Mouse (Mus musculus) left cerebral cortex, adult 8-10 months (tissue): ENCODE measurements at regions not wholly inside any gene's neighbourhood (a gene's known extent, or its start where the extent isn't known, plus 50 kb on each side); places are given as distances from the start of the nearest gene placed in this dataset.

Experiments used
- DNase-seq, 2 experiments: peaks; one replicate each; pipeline ENCODE4 v3.0.0; 2022; ENCODE audit warnings: low spot score in 2 of 2

DNA sequence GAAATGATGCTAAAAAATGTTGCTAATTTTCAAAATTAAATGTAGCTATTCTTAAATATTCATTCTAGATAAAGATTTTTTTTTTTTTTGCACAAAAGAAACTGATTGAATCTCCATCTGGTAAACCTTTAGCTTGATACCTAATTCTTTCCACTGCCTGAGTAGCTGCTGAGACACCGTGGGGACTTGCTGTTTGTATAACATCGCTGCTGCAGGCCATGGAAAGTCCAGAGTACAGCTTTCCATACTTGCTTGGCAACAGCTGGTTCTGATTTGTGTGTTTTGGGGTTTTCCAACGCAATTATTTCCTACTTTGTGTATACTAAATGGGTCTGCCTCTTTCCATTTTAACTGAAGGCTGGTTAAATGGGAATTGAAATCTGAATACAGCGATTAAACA, 689.7 kb downstream of the Hdgfl1 start:
- DNase-seq = no peak

DNA sequence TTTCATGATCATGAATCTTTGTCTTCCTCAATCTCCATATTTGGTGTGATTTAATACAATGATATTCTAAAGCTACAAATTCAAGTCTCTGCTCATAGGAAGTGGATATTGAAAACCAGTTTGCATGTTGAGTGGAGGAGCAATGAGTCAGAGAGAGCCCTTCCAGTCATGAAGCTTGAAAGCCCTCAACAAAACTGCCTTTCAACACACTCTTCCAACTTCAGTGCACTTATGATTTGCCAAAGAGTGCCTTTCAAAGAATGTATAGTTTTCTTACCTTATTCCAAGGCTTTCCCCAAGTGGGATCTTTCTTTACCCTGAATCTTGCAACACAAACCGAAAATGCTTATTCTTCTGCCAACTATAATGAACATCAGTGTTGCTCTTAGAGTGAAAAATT, 690.6 kb downstream of the Hdgfl1 start:
- DNase-seq = no peak

DNA sequence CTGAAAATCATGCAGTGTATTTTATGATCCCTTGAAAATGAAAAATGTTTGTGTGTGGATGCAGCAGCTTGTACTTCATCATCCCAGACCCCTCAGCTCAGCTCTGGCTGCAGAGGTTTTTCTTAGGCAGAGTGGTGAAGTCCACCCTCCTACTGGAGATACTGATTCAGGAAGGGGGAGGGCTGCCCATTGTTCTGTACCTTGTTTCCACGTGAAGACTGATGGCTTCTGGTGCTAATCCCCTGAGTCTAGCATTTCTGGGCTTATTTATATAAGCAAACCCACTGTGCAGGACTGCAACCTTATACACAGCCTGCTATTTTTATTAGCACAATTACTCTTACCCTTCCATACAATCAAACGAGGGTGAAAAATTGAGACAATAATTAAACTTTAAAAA, 708.6 kb downstream of the Hdgfl1 start:
- no peak for DNase-seq

DNA sequence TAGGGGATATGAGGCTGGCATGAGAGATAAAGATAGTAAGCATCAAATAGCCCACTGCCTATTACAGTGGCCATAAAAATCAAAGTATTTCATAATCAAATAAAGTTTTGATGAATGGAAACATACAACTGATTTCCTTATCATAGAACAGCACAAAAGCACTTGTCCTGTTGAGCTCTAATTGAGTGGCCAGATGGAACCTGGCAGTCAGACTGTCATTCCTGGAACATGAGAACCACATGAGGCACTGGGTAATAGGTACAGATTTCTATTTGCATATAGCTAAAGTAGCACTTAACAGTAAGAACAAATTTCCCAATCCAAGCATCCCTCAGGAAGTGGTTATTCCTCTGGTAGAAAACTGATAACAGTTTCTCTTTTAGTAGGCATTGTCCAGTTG, 732.3 kb downstream of the Hdgfl1 start:
- DNase-seq = no peak

DNA sequence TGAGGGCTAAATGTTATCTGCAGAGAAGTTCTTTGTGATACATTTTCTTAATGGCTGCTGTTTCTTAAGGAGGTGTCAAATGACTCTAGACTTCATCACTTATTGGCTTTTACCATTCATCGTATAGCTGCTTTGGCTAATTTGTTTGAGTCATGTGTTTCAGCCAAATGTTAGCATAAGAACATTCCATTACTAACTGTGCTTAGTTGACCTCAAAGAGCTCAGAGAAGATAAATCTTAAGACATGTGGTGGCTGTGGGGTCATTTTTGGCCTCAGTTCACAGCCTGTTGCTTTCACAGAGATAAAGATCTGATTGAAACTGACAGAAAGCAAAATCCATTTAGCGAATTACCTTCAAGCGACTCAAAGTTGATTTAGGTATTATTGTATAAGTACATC, 743.6 kb downstream of the Hdgfl1 start:
- no peak for DNase-seq

DNA sequence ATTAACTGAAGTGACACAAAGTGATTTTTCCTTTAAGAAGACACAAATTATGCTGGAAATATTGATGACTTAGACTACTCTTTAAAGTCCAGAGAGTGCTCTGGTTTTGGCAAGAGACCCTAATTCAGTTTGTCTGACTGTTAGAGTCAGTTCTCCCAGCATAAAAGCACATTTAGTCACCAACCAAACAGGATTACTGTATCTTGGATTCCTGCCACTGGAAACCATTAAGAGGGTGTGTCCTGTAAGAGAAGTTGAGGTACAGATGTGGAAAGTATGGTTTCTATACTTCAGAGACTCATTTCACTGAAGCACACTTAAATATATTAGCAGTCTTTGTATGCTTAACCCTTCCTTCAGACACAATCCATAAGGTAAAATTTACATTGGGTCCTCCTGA, 745.3 kb downstream of the Hdgfl1 start:
- DNase-seq = no peak

DNA sequence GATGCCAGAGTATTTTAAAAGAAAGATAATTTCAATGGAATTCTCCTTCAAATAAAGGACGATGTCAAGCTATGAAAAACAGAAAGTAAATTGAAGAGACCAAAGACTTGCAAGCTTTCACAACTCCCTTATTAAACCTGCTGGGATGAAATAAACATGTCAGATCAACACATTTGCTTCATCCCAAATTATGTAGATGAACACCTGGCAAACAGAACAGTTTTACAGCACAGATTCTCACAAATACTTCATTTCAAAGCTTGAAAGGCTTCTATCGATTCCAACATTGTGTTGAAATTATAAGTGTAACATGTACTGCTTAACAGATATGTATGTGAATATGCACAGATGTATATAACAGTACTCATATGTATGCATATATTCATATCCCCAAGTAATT, 749.5 kb downstream of the Hdgfl1 start:
- DNase-seq = no peak

DNA sequence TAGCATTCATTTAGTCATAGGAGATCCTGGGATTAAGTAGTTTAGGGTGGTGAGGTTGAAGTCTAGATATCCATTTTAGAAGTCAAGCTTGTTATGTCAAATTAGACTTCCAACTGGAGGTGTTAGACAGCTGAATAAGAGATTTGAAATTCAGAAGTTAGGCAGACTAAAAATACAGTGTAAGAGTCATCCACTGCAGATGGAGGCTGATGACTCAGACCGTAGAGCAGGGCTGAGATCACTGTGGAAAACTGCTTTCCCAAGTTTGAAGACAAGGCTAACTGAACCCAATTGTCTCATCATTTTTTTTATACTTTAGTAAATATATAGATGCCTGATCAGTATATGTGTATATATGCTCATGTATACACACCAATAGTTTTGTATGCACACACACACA, 738.8 kb upstream of the Nrsn1 start:
- DNase-seq = peak in 1 of 2 experiments; percentile 58

DNA sequence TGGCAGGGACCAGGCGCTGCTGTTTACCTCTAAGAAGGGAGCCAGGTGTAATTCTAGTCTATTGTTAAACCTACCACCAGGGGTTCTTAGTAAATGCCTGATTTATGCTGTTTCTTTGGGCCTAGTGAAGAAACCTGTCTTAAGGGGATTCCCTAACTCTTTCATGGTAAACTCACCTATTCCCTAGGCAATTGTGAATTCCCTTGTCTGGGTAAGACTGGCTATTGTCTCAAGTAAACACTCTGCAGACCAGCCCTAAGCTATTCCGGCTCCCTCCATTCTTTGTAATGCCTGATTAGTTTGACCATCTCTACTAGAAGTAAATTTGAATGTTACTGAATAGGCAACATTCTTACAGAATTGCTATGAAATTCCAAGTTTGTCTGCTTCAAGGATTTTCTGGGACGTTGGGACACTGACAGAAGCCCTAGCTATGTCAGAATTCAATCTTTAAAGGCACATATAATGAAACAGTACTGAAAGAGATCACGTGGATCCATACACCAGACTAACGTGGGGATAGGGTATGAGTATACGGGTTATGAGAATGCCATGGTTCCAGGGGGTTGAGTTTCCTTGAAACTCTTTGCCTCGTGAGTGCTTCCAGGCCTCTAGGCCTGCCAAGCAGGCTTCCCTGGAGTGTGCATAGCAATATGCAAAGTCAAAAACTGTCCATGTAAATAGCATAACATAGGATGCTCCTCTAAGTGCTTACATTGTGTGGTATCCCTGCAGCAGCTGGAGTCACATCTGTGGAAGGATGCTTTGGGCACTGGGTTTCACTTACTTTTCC, 734.7 kb upstream of the Nrsn1 start:
- no peak for DNase-seq

DNA sequence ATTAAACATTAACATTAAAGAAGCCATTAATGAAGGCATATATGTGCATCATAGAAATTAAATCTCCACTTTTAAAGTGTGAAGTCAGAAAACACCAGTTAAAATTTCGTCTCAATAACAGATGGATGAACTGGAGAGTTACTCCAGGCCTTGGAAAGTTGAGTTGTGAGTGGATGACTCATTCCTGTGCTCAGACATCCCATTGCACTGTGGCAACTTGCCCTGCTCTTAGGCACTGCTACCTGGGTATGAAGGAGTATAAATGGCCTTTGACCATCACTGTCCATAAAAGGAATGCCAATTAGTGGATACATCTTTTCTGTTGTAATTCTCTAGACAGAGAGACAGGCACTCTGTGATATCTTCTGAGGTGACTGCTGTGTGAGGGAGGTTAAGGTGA, 723.2 kb upstream of the Nrsn1 start:
- DNase-seq = no peak

DNA sequence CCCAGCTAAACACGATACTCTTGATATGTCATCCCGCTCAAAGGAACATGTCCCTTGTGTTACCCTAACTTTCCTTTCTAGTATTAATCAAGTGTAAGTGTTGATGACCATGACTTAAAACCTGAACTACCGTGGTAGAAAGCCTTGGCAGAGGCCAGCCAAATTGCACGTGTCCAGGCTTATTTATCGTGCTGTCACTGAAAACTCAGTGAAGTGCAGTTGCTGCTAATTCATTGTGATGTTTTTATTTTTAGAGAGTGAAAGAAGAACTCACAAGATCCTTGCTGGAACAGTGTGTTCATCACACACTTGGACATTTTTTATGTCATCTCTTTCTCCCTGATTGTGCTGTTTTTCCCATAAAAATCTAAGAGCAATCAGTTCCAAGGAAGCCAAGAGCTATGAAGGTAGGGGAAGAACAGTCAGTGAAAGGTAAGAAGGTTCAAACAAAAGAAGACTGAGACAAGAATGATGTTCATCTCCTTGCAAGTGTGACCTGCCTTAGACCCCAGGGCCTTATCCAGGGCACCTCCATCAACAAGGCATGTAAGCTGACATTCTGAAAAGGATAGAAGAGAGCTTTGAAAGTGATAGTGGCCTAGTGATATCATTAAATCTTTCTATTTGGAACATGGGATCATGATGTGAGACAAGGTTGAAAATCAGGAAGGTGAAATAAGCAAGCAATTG, 718.9 kb upstream of the Nrsn1 start:
- DNase-seq = no peak

DNA sequence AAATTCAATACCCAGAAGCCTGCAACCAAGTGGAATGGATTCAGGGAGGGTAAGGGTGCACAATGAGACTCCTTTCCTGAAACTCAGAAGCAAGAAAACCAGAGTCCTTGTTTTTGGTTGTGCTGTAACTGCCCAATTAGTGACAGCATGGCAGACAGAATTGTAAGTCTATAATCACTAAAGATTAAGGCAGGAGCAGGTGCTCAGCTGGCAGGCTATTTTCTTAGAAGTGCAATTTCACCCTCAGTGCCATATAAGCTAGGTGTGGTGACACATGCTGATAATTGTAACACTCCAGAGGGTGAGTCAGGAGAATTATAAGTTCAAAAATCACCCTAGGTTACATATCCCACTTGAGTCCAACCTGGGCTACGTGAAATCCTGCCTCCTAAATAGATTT, 714.2 kb upstream of the Nrsn1 start:
- DNase-seq = no peak

DNA sequence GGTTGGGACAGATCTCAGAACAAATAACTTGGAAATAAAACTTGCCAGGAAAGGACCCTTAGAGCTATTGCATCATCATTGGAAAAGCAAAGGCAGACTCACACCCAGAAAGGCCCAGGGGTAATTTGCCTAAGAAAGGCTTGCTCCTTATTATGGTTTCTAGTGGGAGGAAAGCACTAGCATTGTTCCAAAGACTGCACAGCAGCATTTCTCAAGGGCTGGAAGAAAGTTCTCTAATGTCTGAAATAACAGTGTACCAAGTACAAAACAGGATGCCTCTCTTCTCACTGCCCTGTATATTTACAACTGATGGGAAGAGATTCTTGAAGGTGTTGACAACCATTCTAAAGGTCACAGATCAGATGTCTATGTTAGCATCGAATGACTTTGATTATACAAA, 713.4 kb upstream of the Nrsn1 start:
- DNase-seq = no peak

DNA sequence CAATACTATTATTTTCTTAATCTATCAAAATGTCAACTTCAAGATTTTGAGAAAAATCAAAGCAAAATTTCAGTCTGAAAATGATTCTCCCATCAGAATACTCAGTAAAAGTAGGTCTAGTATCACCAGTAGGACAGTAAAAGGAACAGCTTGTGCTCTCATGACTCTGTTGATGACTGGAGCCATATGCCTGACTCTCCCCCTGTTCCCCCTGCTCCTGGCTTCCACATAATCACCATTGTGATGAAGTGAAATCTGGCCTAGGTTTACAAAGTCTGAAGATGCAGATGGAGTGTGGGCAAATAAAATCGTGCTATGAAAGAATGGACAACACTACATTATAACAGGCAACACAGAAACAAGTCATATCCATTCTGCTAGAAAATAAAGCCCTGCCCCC, 708.3 kb upstream of the Nrsn1 start:
- DNase-seq = no peak

DNA sequence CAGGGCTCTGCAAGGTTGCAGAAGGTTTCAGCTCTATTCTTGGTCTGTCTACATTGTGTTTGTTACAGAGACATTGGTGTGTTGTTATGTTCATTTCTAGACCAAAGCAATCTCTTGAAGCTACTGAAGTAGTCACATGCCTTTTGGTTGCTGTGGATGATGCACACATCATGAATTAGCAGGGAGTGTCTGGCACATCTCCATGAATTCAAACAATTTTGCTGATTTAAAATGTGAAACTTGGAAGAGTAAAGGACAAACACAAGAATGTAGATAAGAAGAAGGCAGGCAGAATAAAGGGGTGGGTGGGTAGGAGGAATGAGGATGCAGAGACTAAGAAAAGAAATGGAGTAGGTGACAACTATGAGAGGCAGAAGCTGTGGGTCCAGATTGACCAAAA, 688.3 kb upstream of the Nrsn1 start:
- DNase-seq = peak in 1 of 2 experiments; percentile 10

DNA sequence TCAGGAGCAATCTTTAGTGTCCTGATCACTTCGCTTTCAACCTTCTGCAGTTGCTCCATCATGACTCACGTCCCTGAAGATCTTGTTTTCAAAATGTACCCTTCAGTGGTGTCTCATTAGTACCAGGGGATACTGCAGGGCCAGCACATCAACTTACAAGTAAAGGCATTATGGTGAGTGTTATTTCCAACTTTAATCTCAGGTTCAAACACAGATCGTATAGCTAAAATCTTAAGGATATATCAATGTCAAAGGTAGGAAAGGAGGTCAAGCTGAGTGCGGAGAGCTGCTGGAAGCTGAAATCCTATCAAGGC, 687.8 kb upstream of the Nrsn1 start:
- no peak for DNase-seq

DNA sequence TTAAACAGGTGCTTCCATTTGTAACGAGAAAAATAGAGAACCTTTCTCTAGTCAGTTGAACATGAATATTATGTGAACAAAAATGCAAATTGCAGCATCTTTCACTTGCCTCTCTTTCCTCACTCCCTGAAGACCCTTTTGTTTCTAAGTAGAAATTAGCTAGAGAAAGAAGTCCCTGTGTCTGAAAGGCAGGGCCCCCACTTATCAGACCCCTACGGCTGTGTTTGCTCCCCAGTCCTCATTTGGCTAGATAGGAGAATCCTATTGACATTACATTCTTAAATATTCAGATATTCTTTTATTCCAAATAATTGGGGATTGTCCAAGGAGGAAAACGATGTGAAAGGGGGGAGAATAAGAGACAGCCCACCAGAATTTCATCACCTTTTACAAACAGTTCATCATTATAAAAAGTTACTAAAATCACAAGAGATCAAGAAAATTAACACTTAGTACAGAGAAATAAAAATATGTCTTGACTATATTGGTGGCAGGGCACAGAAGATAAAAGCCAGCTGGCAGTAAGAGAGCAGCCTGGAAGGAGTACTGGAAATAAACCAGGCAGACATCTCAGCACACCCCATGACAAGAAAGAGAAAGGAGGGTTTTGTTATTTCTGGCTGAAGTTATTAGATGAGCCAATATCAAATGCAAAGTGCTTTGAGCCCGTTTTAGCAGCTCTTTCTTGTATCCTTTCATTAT, 687.3 kb upstream of the Nrsn1 start:
- DNase-seq = no peak

DNA sequence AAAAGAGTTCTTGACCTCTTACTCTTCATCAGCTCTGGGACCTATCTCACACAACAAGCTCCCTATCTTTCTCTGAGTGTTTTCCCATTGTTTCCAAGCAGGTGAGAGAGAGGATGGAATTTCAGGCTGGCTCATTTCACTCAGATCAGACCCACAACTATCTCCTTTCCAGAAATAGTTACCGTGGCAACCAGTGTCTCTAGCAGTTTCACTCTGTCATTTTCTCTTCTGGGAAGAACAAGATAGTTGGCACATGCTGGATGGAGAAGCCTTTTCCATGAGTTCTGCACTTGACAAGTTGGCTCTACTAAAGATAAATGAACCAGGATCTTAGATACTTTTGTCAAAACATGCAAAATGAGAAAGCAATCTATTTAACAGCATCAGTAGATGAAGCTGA, 667.3 kb upstream of the Nrsn1 start:
- no peak for DNase-seq

DNA sequence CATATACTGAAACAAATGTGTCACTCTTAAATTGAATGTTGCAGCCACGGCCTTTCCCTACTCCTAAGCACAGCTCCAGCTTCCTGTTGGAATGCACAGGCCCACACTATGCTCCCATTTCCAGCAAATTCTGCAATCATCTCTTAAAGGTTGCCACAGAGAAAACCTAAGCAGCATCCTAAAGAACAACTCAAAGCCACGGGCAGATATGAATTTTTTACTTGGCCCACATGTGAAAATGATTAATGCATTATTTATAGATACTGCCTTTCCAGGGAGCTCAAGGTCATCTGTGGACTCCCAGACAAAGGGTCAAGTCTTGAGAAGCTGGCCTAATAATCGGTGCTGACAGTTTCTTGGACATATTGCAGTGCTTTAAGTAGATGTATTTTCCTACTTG, 663.5 kb upstream of the Nrsn1 start:
- DNase-seq = no peak

DNA sequence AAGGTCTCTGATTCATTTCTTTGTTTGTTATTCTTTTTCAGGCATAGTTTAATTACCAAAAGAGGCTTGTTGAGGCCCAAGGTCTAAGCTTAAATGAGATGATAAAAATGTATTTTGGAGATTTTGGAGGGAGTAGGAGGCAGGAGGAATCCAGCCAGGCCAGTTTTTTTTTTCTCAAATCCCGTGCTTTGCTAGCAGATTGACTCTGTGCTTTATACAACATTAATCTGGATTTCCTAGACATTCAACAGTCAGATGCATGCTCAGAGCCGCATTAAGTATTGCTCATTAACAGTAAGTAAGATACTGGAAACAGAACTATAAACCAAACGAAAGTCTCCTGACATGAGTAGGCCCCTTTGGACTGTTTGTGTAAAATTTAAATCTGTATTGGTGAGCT, 662.9 kb upstream of the Nrsn1 start:
- no peak for DNase-seq

DNA sequence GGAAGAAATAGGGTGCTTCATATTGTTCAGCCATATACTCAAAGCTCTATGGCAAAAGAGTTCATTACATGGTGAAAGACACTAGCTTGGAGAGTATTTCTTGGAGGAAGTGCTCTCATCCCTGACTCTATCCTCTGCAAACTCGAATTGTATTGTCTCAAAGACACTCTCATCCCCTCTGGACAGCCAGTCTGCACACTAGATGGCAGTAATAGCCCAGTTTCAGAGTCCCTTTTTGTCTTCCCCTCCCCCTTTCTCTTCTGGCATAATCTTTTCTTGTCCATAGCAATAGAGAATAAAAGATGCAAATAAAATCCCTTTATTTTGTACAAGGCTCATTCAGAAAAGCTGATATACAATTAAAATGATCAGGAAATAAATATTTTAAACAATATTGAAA, 662.5 kb upstream of the Nrsn1 start:
- peak in 1 of 2 experiments; percentile 15 for DNase-seq

DNA sequence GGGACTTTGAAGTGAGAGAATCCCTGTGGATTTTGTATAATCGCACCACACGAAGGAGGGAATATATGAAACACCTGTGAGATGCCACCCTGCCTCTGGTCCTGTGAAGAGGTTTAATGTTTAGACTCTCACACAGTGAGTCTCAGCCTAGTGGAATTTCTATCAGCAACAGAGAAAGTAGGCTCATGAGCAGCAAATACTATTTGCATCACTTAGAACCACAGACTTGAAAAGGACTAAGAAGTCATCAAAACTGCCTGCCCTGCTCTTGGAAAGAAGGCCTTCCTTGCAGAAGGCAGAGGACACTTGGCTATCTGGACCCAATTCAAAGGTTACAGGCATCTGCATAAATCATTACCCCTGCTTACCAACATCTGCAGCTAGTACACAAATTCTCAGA, 662.1 kb upstream of the Nrsn1 start:
- no peak for DNase-seq

DNA sequence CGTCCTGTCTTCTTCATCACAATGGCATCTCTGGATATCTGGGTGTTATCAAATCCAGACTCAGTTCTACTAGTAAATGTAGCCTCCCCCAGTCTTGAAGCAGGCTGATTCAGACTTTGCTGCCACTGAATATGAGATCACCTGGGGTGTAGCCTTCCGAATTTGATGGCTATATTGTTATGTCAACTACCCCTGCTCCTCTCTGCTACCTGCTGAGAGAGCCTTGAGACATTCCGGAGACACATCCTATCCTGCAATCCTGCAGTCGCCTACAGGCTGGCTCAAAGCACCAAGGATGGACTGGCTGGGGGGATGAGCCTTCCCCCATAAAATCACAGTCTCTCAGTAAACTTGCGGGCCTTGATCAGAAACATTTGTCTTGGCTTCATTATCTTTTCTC, 655.4 kb upstream of the Nrsn1 start:
- no peak for DNase-seq
